Mouse (Mus musculus): ENCODE results near the gene Slc35d2.
"Not testable (repeated sequence)": the region's sequence is repeated elsewhere in the genome, so short reads cannot be mapped to it uniquely, and the experiment has no call there.

Slc35d2 gene

DNA sequence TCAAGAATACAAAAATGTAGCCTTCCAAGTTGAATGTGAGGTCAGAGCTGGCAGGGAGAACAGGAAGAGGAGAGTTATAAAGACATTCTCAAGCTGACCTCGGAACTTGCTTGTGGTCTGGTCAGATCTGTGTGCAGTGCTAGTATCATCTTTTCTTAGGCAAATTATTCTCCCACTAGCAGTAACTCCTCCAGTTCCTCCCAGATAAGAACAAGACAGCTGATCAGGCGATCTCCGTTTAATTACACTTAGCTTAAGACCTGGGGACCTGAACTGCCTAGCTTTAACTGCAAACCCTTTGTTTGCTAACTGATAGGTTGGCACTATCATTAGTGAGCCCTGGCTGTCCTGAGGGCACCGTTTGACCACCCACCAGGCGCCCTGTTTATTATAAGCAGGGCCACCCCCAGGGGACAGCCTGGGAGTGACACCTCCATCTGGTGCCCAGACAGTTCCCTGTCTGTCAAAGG lies 20.8 kb downstream of the Slc35d2 start:
- DNase-seq: no peak

- no peak for DNase-seq
These were observed 21.6 kb downstream of the Slc35d2 start for GRCm38 (mm10) chr13:64107535-64107934.

DNA sequence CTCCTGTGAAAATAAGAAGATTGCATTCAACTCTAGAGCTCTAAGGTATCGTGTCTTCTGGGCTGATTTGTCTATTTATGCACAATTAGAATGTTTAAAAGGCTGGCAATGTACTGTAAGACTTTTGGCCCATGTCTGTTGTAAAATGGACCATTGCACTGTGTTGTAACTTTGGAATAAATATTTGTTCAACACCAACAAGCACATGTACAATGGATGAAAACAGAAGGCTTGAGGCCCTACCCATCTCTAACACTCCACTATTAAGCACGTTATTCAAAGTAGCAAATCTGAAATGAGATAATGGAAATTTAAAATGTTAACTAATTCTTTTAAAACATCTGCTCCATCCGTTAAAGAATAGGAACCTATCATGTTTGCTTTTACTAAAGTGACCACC lies 22.1 kb downstream of the Slc35d2 start:
- no peak for DNase-seq

DNA sequence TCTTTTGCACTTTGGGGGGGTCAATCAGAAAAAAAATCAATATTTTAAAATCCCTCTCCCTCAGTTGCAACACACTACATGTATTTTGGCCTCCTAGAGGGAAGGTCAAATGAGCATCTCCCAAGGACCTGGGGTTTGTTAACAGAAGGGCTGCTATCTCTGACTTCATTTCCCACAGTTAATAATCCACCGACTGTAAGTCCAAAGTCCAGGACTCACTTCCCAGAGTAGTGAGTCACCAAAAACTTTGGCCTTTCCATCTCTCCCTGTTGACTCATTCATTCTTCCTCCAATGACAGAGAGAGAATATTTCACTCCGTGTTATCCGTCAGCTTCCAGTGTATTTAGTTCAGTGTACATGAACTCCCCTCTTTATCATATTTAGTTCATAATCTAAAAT lies 23.5 kb downstream of the Slc35d2 start:
- no peak for DNase-seq

DNA sequence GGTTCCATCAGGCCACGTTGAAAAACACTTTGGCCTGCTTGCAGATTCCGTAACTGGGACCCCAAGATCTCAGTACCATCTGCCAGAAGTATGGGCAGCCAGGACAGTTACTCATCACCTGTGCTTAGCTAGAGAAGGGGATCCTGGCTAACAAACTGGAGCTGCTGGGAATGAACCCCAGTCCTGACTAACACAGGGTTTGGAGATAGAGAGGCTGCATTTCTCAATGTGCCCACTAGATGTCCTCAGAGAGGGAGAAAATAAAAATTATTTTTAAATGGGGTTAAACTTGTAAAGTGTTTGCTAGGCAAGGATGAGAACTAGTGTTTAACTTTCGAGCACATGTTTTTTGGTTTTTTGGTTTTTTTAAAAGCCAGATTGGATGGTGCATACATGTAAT lies 29.0 kb downstream of the Slc35d2 start:
- DNase-seq: no peak

GRCm38 (mm10) chr13:64098992-64099391 lies 30.2 kb downstream of the Slc35d2 start:
- DNase-seq: no peak

GRCm38 (mm10) chr13:64093341-64093740 lies 35.8 kb downstream of the Slc35d2 start:
- DNase-seq: peak; percentile 39

DNA sequence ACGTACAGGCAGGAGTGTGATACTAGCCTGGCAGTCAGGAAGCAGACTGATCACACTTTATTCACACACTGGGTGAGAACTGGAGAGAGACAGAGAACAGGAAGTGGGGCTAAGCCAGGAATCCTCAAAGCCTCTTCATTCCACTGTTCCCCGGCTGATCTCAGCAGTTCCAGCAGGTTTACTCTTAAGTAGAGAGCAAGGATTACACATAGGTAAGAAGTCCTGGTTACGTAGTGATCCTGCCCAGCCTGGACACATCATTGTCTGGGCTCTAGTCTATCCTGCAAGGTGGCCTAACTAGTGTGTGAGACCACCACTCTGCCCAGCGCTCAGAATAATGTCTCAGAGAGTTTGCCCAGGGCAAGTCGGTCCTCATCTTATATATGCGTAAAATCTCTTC lies 36.4 kb downstream of the Slc35d2 start:
- no peak for DNase-seq

GRCm38 (mm10) chr13:64092141-64092540 lies 37.0 kb downstream of the Slc35d2 start:
- no peak for DNase-seq

- DNase-seq: no peak
These were observed 38.2 kb downstream of the Slc35d2 start for GRCm38 (mm10) chr13:64091006-64091405.

GRCm38 (mm10) chr13:64090278-64090677 lies 38.9 kb downstream of the Slc35d2 start:
- DNase-seq: no peak

DNA sequence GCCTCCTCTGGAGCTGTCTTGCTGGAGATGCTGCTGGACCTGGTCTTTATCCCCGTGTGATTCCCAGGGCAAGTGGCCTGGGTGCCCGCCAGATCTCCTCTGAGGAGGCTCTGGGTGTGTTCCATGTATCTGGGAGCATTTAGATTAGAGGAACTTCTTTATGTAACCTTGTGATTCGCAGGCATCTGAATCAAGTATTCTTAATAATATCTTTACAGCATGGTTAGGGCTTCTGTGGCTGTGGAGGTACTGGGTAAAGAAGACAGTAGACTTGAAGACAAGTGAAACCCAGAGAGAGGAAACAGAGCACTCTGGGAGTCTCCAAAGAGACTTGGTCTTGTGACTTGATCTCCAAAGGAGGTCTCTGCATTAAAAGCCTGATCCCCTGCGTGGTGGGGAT lies 40.0 kb downstream of the Slc35d2 start, which contains the start of gene Hsd17b3:
Gene Hsd17b3, minus strand, starts transcription at position 101 of the 400 bp plus-strand sequence.
- no peak for DNase-seq

GRCm38 (mm10) chr13:64088057-64088456 lies 41.1 kb downstream of the Slc35d2 start:
- no peak for DNase-seq

- no peak for DNase-seq
These were observed 43.1 kb downstream of the Slc35d2 start for GRCm38 (mm10) chr13:64086036-64086435.

GRCm38 (mm10) chr13:64083331-64083730 lies 45.8 kb downstream of the Slc35d2 start:
- DNase-seq: no peak

- DNase-seq: no peak
These were observed 47.9 kb downstream of the Slc35d2 start for GRCm38 (mm10) chr13:64081012-64081919.

GRCm38 (mm10) chr13:64077591-64077990 lies 51.6 kb downstream of the Slc35d2 start:
- DNase-seq: no peak

- no peak for DNase-seq
These were observed 53.1 kb downstream of the Slc35d2 start for GRCm38 (mm10) chr13:64076074-64076473.

- no peak for DNase-seq
These were observed 62.5 kb downstream of the Slc35d2 start for GRCm38 (mm10) chr13:64066653-64067052.

DNA sequence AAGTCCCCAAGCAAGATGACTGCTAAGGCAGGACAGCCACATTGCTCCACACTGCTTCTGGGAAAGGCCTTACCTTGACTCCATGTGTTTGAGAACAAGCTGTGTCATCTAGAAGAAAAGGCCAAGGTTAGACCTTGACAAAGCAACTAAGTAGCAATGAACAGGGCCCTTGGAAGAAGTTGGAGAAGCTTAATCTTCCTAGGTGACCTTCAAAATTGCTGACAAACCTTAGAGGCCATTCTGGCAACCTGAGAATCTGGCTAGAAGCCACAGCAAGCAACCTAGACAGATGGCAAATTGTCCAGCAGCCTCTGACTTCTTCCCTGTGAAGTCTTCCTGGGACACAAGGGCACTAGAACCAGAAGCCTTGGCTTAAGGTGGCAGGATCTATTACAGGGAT lies 64.9 kb downstream of the Slc35d2 start:
- no peak for DNase-seq

GRCm38 (mm10) chr13:64060935-64061506 lies 68.1 kb downstream of the Slc35d2 start:
- no peak for DNase-seq

GRCm38 (mm10) chr13:64053959-64054358 lies 75.2 kb downstream of the Slc35d2 start:
- DNase-seq: no peak

- DNase-seq: not testable (repeated sequence)
These were observed 76.9 kb downstream of the Slc35d2 start for GRCm38 (mm10) chr13:64052281-64052680.

GRCm38 (mm10) chr13:64050895-64051294 lies 78.3 kb downstream of the Slc35d2 start:
- no peak for DNase-seq
